Mouse (Mus musculus) limb, embryonic 11.5 days (tissue): ENCODE data around the gene Tmem206. TPM values are rescaled to one million over a fixed set of nuclear protein-coding genes. Genes with fewer than 3 reads are reported as not detected.
A peak's percentile ranks its signal among the peaks of the same experiment; 100 is the strongest.

Experiments
- ATAC-seq: fragments of 200-750 bp; cut with Nextera tagmentation; 2 replicates; pipeline ENCODE4 v1.8.0; 2017; ENCODE audit warnings: low read depth; ENCODE audit not compliant: insufficient number of reproducible peaks, low FRiP score, low TSS enrichment
- DNase-seq: peaks from one replicate; pipeline ENCODE4 v3.0.0-alpha.2; 2015; ENCODE audit warnings: low spot score
- H3K27ac ChIP-seq: fragments of 300-500 bp; sonication (generic); replicated peaks from 2 replicates; pipeline ENCODE4 v1.5.1; 2014; ENCODE audit warnings: low read depth, mild to moderate bottlenecking, low read length
- H3K27me3 ChIP-seq: fragments of 300-500 bp; sonication (generic); 2 replicates; pipeline ENCODE4 v1.6.1; 2014; ENCODE audit warnings: mild to moderate bottlenecking, low read length, mixed read lengths; ENCODE audit not compliant: control insufficient read depth, insufficient read depth
- H3K36me3 ChIP-seq: fragments of 300-500 bp; sonication (generic); 2 replicates; pipeline ENCODE4 v1.6.1; 2014; ENCODE audit warnings: mild to moderate bottlenecking, low read length, moderate library complexity, mixed read lengths; ENCODE audit not compliant: control insufficient read depth, insufficient read depth
- H3K4me1 ChIP-seq: fragments of 300-500 bp; sonication (generic); 2 replicates; pipeline ENCODE4 v1.6.1; 2014; ENCODE audit warnings: low read length, mixed read lengths; ENCODE audit not compliant: control insufficient read depth, insufficient read depth
- H3K4me2 ChIP-seq: fragments of 300-500 bp; sonication (generic); 2 replicates; pipeline ENCODE4 v1.6.1; 2014; ENCODE audit warnings: low read depth, mild to moderate bottlenecking, moderate library complexity; ENCODE audit not compliant: severe bottlenecking
- H3K4me3 ChIP-seq: fragments of 300-500 bp; sonication (generic); 2 replicates; pipeline ENCODE4 v1.5.1; 2014; ENCODE audit warnings: low read depth, low read length
- H3K9ac ChIP-seq: fragments of 300-500 bp; sonication (generic); 2 replicates; pipeline ENCODE4 v1.6.1; 2014; ENCODE audit warnings: mild to moderate bottlenecking, low read length
- H3K9me3 ChIP-seq: fragments of 300-500 bp; sonication (generic); 2 replicates; pipeline ENCODE4 v1.6.1; 2016; ENCODE audit warnings: low read length; ENCODE audit not compliant: control insufficient read depth
- WGBS: fragments of 180-500 bp; shearing (Covaris S2); extraction: QIAGEN DNeasy Blood & Tissue Kit; methylation state at CpG from one replicate; pipeline ENCODE4 v1.1.7; 2014; 5-methylcytosine and 5-hydroxymethylcytosine counted together
- polyA plus RNA-seq: library from polyadenylated mRNA; unstranded; fragments of >200 nt; fragmentation: Nextera tagmentation; extraction: Ambion mirVana; gene quantifications from 2 replicates; pipeline ENCODE4 v1.2.1, GENCODE M21; 2014

Tmem206 gene
- polyA plus RNA-seq, 1 experiment from 2014 or later = 28.4 TPM

GRCm38 (mm10) chr1:191349486-191350037 lies 23.9 kb downstream of the Tmem206 start:
- WGBS = 90% methylated on average over 23 of the region's 23 CpGs
- no peak for DNase-seq

DNA sequence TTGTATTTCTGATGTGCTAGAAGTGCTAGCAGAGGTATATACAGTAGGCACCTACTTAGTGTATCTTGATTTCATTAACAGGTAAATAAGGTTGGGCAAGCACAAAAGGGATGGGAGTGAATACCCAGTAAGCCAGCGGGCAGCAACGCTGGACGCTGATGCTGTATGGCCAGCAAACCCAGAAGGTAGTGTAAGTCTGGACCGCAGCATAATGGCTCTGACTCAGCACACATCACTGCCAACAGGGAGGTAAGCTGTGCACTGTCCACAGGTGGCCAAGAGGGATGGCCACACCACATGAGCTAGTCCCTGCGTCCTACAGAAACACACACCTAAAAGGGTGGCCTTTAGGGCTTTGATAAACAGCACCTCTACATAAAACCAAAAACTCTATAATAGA lies 24.6 kb downstream of the Tmem206 start:
- H3K4me3 ChIP-seq = no peak overlapping the region
- no peak overlapping the region for H3K27ac ChIP-seq
- ATAC-seq = no peak
- peaks cover 12% of the 10 kb centered on the region for H3K36me3 ChIP-seq
- H3K9ac ChIP-seq = no peak overlapping the region
- no peak for DNase-seq
- no peak overlapping the region for H3K4me2 ChIP-seq
- H3K4me1 ChIP-seq = no peaks in the 10 kb centered on the region
- H3K27me3 ChIP-seq = no peaks in the 10 kb centered on the region
- 97% methylated on average over 5 of the region's 5 CpGs for WGBS
- no peaks in the 10 kb centered on the region for H3K9me3 ChIP-seq

More at GRCm38 (mm10) chr1:191349486-191350037, 23.9 kb downstream of the Tmem206 start:
- Histone ChIP-seq H3K36me3 (peaks cover 12% of the 10 kb centered on the region), H3K9me3 (no peaks in the 10 kb centered on the region), H3K9ac (no peak overlapping the region), H3K4me1 (no peaks in the 10 kb centered on the region), H3K4me3 (no peak overlapping the region), H3K27ac (no peak overlapping the region), H3K4me2 (no peak overlapping the region), H3K27me3 (no peaks in the 10 kb centered on the region)
- ATAC-seq = no peak

DNA sequence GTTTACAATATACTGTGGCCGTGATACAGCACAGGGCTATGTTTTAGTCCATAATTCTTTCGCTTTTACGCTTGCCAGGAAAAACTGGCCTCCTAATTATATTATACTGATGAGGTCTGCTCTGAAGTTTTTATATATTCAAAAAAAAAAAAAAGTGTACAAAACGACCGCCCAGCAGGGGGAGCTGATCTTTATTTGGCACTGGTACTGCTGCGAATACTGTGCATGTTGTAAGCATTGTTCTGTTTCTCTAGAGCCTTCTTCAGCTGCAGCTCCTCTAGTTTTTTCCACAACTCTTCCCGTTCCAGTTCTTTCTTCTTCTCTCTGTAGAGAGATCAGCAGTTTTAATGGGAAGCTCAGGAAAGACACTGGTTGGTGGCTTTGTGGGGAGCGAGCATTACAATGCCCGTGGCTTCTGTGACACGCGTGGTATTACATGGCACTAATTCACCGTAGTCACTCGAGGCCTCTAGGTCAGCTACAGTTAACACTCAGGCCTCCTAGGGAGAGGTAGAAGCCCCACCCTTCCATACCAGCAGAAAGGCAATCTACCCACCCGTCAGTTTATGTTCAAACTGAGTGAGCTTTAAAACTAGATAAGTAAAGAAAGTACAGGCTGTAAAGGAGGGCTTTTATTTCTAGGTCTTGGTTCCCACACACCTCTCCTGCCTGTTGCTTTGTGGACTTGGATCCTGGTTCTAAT lies 27.2 kb downstream of the Tmem206 start:
- H3K4me1 ChIP-seq = peaks cover 3% of the 10 kb centered on the region; the same call in 1 of the 2 replicates
- no peak overlapping the region for H3K4me3 ChIP-seq
- 60% methylated on average over 14 of the region's 14 CpGs for WGBS
- no peaks in the 10 kb centered on the region for H3K27me3 ChIP-seq
- no peak overlapping the region for H3K27ac ChIP-seq
- no peaks in the 10 kb centered on the region for H3K9me3 ChIP-seq
- no peak overlapping the region for H3K9ac ChIP-seq
- no peak overlapping the region for H3K4me2 ChIP-seq
- H3K36me3 ChIP-seq = peaks cover 14% of the 10 kb centered on the region
- DNase-seq (peak; percentile 73), ATAC-seq (no peak)

- no peak overlapping the region for H3K9ac ChIP-seq
- no peaks in the 10 kb centered on the region for H3K9me3 ChIP-seq
- H3K36me3 ChIP-seq = peaks cover 11% of the 10 kb centered on the region
- 47% methylated on average over 4 of the region's 4 CpGs for WGBS
- peaks cover 3% of the 10 kb centered on the region; the same call in 1 of the 2 replicates for H3K4me1 ChIP-seq
- DNase-seq (no peak), ATAC-seq (no peak)
- no peak overlapping the region for H3K4me3 ChIP-seq
- H3K4me2 ChIP-seq = no peak overlapping the region
- no peaks in the 10 kb centered on the region for H3K27me3 ChIP-seq
- H3K27ac ChIP-seq = no peak overlapping the region
Measured at GRCm38 (mm10) chr1:191353836-191354235, 28.1 kb downstream of the Tmem206 start.

GRCm38 (mm10) chr1:191356936-191357335 lies 31.2 kb downstream of the Tmem206 start:
- H3K4me3 ChIP-seq = no peak overlapping the region
- 61% methylated on average over 1 of the region's 1 CpGs for WGBS
- H3K4me2 ChIP-seq = no peak overlapping the region
- H3K36me3 ChIP-seq = peaks cover 6% of the 10 kb centered on the region
- no peak overlapping the region for H3K9ac ChIP-seq
- no peaks in the 10 kb centered on the region for H3K27me3 ChIP-seq
- H3K9me3 ChIP-seq = no peaks in the 10 kb centered on the region
- DNase-seq (no peak), ATAC-seq (no peak)
- peaks cover 3% of the 10 kb centered on the region; the same call in 1 of the 2 replicates for H3K4me1 ChIP-seq
- H3K27ac ChIP-seq = no peak overlapping the region

DNA sequence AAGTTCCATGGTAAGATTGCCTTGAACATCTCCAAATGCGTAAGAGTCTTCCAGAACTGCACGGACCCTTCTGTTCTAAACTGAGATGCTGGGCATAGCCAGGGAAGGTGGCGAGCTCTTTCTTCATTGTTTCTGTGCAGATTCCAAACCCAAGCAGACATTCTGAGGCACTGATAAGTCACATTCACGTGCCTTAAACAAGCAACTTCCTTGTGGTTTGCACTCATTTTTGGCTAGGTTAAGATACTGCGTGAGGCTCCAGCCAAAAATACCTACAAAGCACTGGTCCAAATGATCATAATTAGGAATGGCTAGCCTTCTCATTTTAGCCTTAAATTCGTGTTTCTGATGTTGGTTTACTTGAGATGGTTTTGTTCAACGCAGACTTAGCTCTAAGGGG lies 33.8 kb downstream of the Tmem206 start:
- Histone ChIP-seq H3K27ac (no peak overlapping the region), H3K4me3 (no peak overlapping the region), H3K9ac (no peak overlapping the region), H3K9me3 (no peaks in the 10 kb centered on the region), H3K4me2 (no peak overlapping the region), H3K27me3 (no peaks in the 10 kb centered on the region), H3K4me1 (peaks cover 3% of the 10 kb centered on the region; the same call in 1 of the 2 replicates), H3K36me3 (peaks cover 6% of the 10 kb centered on the region)
- ATAC-seq (no peak), DNase-seq (no peak)
- 92% methylated on average over 7 of the region's 7 CpGs for WGBS

GRCm38 (mm10) chr1:191362412-191362811 lies 36.7 kb downstream of the Tmem206 start:
- no peak overlapping the region for H3K4me3 ChIP-seq
- no peaks in the 10 kb centered on the region for H3K9me3 ChIP-seq
- H3K27me3 ChIP-seq = no peaks in the 10 kb centered on the region
- ATAC-seq (no peak), DNase-seq (no peak)
- no peaks in the 10 kb centered on the region for H3K4me1 ChIP-seq
- whole genome bisulfite sequencing = 90% methylated on average over 6 of the region's 6 CpGs
- no peak overlapping the region for H3K27ac ChIP-seq
- H3K9ac ChIP-seq = no peak overlapping the region
- H3K4me2 ChIP-seq = no peak overlapping the region
- H3K36me3 ChIP-seq = no peaks in the 10 kb centered on the region

DNA sequence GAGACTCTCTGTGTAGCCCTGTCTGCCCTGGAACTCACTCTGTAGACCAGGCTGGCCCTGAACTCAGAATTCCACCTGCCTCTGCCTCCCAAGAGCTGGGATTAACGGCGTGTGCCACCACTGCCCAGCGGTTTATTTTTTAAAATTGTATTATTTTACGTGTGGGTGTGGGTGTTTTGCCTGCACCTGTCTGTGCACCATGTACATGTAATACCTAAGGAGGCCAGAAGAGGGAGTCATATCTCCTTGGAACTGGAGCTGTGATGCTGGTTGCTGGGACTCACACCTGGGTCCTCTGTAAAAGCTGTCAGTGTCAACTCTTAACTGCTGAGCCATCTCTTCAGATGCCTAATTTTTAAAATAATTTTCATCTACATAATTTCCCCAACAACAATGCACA lies 38.8 kb downstream of the Tmem206 start:
- Histone ChIP-seq H3K4me3 (no peak overlapping the region), H3K4me1 (no peaks in the 10 kb centered on the region), H3K36me3 (no peaks in the 10 kb centered on the region), H3K9ac (no peak overlapping the region), H3K4me2 (no peak overlapping the region), H3K9me3 (no peaks in the 10 kb centered on the region), H3K27me3 (no peaks in the 10 kb centered on the region), H3K27ac (no peak overlapping the region)
- ATAC-seq (no peak), DNase-seq (no peak)
- 71% methylated on average over 4 of the region's 4 CpGs for WGBS
